Mouse (Mus musculus) embryonic stem cell, embryonic (primary cell): ENCODE data around the gene Ccdc169.

ENCODE experiments used
- CTCF ChIA-PET, 4 experiments: fragments of 300-600 bp in 2 of 4; fragments of 350-600 bp in 2 of 4; sonication (Branson Sonifier 250); formaldehyde crosslinking; loops; one replicate each; lab custom pipeline; 2022; ENCODE audit warnings: inconsistent platforms in 2 of 4; lab: Charles Lee
- POLR2A ChIA-PET, 4 experiments: fragments of 300-600 bp in 2 of 4; fragments of 350-600 bp in 2 of 4; sonication (Branson Sonifier 250); formaldehyde crosslinking; loops; one replicate each; lab custom pipeline; 2022; ENCODE audit warnings: antibody characterized with exemption in 4 of 4, inconsistent platforms in 1 of 4; lab: Charles Lee

Gene Ccdc169

GRCm38 (mm10) chr3:55222502-55222901 lies 85.4 kb downstream of the Ccdc169 start:
- ChIA-PET POLR2A (interaction anchor here in 1 of 4 experiments (0.7 kb wide), 1 partner anchor 487 kb away, joined by 3 read pairs; no protein-coding TSS in a partner anchor), CTCF (interaction anchor here in 1 of 4 experiments (0.7 to 1.8 kb wide), 4 partner anchors 15 to 1892 kb away, joined by 4 to 6 read pairs (median 6); partner anchors contain the start of gene Dclk1)
